Mouse (Mus musculus) liver, adult (tissue): ENCODE data around the gene Apon.
A peak's percentile ranks its signal among the peaks of the same experiment; 100 is the strongest.

ENCODE experiments used
- GATA4 ChIP-seq: IDR thresholded peaks from 2 replicates; pipeline ENCODE4 v1.6.1; 2014; ENCODE audit warnings: mild to moderate bottlenecking, low read length; ENCODE audit not compliant: insufficient replicate concordance

Gene Apon

DNA sequence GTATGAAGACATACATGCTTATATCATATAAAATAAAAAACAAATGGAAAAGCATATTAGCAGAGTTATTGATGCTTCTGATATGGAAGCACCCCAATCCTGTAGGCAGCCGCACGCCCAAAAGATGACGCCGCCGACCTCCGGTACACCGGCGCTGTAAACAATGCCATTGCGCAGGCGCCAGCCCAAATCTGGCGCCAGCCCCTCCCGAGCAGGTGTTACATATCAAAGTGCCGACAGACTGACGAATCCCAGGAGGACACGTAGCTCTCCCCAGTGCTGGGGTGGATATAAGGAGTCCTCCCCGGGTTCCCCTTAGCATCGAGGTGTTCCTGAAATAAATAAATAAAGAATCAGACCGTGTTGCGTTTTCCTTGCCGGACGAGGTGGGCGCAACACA lies 8.4 kb downstream of the Apon start:
- TF ChIP-seq GATA4, result no peak

DNA sequence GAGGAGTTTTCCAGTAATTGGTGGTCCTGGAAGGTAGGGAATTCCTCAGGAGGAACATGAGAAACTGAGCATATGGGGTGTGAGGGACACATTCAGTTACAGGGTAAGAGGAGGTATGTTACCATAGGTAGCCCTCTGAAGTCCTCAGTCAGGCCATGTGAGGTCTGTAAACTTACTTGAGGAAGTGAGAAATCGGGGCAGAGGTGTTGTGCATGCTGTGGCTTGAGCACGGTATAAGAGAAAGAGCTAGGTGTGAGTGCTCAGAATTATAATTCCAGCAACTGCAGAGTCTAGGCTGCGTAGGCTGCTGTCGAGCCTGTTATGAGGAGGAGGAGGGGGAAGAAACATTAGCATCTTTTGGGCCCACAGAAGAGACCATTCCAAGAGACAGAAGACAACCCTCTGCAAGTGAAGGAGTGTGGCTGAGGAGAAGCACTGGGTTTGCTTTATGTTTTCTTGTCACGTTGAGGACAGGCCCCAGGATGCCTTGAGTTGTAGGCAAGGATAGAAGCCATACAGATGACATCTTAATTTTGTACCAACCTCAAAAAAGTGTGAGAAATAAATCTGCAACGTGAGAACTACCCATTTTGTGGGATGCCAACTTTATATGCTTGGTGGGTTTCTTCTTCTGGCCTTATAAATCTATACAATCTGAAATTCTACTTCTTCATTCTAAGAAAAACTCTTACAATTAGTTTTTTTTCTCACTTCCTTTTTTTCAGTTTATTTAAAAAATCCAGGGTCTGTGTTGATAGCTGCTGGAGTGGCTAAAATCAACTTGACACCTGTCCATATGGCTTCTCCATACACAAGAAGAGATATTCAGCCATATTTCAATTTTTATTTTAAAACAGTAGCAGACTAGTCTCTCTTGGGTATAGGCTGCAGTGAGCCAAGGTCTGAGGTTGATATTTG lies 9.8 kb downstream of the Apon start:
- TF ChIP-seq GATA4, result no peak

DNA sequence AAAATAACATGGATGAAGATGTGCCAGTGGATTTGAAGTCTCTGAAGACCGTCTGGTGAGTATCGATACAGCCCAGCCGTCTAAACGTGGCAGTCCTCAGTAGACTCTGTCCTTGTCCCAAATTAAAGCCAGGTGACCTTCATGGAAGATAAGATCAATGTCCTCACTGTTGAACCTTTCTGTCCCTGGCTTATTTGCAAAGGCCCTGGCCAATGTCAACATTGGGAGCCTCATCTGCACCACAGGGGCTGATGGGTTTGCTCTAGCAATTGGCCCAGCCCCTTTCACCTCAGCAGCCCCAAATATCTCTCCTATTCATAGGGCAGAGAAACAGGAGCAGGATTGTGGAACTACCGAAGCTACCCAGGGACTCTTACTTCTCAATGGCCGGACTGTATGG lies 14.5 kb downstream of the Apon start, which contains the start of gene Apof:
Gene Apof (plus strand): TSS at position 301 of the 400 bp plus-strand sequence.
- peak; percentile 77; the same call in 1 of the 2 replicates for TF ChIP-seq GATA4

DNA sequence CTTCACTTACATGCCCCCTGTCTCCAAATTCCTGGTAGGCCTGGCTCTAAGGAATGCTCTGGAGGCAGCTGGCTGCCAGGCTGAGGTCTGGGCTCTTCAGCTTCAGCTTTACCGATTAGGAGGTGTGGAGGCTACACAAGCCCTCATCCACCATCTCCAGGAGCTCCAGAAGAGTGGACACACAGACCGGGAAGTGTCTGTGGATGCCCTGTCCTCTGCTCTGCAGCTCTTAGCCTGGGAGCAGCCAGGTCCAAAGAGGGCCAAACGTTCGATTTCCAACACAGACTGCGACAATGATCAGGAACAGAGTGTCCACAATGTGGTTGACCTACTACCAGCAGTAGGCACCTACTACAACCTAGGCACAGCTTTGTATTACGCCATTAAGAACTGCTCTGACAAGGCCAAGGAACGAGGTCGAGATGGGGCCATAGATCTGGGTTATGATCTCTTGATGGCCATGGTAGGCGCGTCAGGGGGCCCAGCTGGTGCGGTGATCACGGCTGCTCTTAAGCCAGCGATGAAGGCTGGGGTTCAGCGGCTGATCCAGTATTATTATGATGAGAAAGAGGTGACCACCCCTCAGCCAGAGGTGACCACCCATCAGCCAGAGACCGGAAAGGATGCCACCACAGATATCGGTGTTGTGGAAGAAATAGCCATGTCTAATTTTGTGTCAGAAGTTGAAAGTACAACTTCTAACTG lies 15.5 kb downstream of the Apon start:
- TF ChIP-seq GATA4, result no peak

DNA sequence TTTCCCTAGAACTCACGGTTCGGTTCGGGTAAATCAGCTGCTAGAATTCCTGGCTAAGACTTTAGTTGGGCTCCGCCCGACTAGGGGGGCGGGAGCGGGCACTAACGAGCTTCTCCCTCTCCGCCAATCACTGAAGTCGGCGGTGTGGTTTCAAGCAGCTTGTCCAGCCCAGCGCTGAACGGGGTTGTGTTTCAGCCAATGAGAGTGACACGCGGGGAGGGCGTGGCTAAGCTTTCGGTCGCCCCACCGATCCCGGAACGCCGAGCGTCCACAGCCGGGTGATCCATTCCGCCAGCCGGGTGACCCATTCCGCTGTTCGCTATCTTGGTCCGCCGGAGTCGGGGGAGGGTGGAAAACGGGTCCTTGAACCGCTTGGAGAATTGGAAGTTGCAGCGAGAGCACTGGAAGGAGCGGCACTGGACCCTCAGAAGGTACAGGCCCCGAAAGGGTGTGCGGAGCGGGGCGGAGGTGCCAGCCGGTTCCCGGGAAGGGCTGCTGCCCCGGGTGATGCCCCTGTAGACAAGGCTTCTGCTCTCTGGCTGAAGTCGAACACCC lies 16.5 kb downstream of the Apon start, which contains the start of gene Stat2:
Gene Stat2 (plus strand): TSS at position 273 of the 555 bp plus-strand sequence.
- peak; percentile 56; the same call in 1 of the 2 replicates for TF ChIP-seq GATA4

DNA sequence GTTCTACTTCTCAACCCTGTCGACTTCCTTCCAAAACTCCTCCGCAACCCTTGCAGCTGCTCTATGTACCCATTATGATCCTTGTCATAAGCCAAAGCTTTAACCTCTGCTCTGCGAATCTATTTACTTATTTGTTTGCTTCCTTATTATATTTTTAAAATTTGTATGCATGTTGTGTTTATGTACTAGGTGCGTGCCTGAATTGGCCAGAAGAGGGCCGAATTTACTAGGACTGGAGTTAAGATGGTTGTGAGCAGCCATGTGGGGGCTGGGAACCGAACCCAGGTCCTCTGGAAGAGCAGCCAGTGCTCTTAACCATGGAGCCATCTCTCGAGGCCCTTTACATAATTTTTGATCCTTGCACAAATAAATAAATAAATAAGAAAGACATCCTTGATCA lies 17.0 kb downstream of the Apon start:
- no peak for TF ChIP-seq GATA4

DNA sequence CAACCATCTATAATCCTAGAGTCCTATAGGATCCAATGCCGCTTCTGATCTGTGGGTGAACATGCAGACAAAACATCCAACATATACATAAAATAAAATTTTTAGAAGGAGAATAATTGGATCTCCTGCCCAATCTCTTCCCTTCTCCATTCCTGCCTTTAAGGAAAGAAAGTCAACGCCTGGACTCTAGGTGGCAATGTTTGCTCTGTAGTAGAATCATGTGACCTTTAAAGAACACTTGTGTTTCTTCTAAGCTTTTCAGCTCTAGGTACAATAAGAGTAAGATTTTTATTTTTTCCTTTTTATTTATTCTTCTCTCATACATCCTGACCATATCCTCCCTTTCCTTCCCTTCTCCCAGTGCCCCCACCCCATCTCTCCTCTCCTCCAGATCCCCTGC lies 18.0 kb downstream of the Apon start:
- no peak for TF ChIP-seq GATA4

DNA sequence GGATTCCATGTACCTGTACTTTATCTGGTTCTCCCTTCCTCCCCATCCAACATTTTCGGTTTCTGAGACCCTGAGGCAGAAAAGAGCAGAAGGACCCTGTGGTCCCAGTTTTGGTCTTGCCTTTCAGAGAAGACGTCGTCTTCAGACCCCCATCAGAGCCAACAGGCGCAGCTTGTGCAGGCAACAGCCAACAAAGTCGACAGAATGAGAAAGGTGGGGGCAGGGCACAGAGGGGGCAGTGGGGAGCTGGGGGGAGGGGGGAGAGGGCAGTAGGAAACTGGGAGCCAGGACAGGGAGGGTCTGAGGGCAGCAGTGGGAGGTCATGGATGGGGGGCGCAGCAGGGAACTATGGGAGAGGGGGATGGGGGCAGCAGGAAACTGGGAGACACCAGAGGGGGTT lies 24.3 kb downstream of the Apon start:
- no peak for TF ChIP-seq GATA4

DNA sequence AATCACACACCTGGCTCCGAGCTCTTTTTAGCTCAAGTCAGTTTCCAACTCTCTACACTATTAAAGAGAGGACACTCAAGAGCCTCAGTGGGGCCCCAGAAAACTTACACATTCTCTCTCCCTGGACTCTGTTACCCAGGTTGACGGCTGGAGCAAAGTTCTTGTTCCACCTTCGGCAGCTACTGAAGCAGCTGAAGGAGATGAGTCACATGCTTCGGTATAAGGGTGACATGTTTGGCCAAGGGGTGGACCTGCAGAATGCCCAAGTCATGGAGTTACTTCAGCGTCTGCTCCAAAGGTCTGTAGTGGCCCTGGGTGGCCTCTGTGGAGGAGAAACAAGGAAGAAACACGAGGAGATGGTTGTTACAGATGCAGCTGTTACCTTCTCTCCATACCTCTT lies 27.0 kb downstream of the Apon start:
- TF ChIP-seq GATA4, result no peak

DNA sequence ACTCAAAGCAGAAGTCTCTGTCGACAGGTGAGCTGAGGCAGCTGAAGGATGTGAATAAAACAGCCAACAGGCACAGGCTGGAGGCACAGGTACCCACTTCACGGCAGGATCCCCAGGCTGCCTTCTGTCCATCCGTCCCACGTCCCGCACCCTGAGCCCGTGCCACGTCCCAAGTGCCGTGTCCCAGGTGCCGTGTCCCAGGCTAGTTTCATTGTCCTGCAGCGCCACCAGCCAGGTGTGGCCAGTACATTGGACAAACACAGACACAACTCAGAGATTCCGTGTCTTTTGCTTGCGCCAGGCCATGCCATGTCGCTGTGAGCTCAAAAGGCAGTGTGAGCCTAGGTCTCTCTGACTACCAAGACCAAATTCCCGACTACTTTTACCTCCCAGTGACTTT lies 27.8 kb downstream of the Apon start:
- no peak for TF ChIP-seq GATA4

DNA sequence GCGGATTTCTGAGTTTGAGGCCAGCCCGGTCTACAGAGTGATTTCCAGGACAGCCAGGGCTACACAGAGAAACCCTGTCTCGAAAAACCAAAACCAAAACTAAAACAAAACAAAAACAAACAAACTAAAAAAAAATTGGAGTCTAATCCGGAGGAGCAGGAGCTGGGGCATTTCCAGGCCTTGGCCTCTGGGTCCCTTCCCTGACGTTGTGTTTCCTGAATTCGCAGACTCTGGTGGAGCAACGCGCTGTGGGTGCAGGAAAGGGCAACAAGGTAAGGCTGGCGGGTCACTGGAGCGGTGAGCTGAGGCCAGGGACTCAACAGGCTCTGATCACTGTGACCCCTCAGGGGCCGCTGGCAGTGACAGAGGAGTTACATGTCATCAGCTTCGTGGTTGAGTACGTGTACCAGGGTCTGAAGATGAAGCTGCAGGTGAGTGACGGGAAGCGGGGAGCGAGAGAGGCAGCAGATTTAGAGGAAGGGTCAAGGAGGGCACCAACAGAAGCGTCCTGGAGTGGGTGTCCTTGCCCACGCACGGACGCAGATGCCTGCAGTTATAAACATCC lies 29.1 kb downstream of the Apon start:
- no peak for TF ChIP-seq GATA4

DNA sequence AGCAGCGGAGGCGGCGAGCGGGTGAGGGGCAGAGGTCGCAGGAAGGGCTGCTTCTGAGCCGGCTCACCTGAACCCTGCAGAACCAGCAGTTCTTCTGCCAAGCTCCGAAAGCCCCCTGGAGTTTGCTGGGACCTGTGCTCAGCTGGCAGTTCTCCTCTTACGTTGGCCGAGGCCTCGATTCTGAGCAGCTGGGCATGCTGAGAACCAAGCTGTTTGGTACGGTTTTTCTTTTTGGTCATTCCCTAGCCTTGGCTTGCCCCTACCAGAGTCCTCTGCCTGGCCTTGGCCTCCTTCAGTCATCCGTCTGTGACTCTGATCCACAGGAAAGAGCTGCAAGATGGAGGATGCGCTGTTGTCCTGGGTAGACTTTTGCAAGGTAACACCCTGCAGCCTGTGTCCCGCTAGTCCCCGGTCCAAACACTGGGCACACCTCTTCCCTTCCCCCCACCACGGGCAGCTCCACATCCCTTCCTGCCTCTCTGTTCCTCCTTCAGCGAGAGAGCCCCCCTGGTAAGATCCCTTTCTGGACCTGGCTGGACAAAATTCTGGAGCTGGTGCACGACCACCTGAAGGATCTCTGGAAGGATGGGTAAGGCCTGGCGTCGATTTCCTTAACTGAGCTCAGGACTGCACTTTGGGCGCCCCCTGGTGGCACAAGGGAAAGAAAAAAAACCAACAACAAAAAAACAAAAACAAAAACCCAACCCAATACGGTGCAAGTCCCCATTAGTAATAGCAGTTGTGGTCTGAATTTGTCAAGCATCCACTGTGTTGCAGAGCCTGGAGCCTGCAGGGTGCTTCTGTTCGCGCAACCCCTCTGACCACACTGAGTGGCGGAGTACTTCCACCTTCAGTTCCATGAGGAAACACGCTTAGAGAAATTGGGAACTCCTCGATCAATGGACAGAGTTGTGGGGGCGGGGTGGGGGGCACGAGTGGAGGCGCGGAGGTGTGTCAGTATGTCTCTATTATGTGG lies 30.0 kb downstream of the Apon start:
- no peak for TF ChIP-seq GATA4

DNA sequence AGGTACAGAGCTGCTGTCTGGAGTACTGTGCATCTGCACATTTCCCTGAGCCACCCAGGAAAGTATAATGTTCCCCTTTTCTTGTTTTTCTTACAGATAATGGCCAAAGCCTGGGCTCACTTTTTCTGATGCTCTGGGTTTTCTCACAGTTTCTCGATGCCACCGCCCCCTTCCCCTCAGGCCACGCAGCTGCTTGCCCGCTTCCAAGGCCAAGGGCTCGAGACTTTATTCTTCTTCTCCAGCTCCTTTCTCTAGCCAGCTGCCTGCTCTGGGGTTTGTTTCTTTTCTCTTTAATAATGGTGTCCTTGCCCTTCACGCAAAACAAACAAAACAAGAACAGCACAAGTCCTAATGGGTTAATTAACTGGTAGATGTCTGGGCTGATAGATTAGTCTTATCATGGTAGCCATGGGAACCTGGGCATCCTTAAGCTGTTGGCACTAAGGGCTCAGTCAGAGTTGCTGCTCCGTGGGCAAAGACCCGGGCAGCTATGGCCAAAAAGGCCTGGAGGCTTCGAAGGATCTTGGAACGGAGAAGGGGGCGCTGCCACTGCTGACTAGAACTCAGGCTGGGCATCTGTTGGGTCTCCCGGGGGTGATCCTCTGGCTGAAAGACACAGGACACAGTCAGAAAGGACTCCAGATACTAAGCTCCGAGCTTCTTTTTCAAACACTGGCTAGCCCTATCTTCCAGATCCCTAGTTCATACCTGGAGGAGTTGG lies 42.6 kb downstream of the Apon start:
- no peak for TF ChIP-seq GATA4

DNA sequence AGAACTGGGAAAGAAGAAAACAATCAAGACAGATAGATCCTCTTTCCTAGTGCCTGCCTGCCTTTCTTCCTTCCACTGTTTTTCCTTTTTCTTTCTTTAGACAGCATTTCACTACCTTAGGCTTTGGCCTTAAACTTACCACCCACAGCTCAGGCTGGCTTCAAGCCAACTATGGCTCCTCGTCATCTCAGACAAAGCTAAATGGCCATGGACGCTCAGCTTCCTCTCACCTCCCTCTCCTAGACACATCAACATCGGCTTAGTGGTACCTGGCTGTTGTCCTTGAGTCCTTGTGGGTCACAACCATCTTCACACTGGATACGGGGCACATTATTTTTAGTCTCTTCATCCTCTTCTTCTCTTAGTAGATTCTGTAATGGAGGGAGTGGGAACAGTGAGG lies 43.3 kb downstream of the Apon start:
- no peak for TF ChIP-seq GATA4

DNA sequence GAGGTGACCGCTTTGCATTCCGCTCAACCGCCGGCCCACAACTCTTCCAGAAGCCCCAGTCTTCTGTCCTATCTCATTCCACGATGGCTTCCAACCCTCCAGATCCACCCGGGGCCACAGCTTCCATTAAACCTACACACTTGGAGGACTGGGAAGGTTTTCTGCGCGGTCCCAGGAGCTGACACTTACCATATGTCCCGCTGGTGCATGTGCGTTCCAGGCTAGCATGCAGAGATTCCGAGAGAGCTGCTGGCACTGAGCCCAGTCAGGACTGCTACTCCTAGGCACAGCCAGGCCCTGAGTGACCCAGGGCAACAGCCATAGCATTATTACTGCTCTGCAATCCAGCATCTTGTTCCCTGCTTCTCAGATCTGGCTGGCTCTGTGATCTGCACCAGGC lies 43.7 kb downstream of the Apon start:
- no peak for TF ChIP-seq GATA4
